Mouse (Mus musculus) liver, embryonic 14.5 days (tissue): Measurements from ENCODE around the gene Efnb3. TPM values are rescaled to one million over a fixed set of nuclear protein-coding genes. Genes with fewer than 3 reads are reported as not detected.
A peak's percentile ranks its signal among the peaks of the same experiment; 100 is the strongest.

ENCODE experiments used
- ATAC-seq: fragments of 200-750 bp; cut with Nextera tagmentation; 2 replicates; pipeline ENCODE4 v1.8.0; 2017; ENCODE audit warnings: moderate number of reproducible peaks, mild to moderate bottlenecking, moderate library complexity; ENCODE audit not compliant: insufficient read depth
- DNase-seq, 3 experiments: peaks; one replicate each; pipeline ENCODE4 v3.0.0-alpha.2; 2012 to 2013; ENCODE audit warnings: low read depth in 3 of 3, low spot score in 3 of 3
- H3K27ac ChIP-seq: fragments of 300-500 bp; sonication (generic); 2 replicates; pipeline ENCODE4 v1.5.1; 2014; ENCODE audit warnings: moderate library complexity, mild to moderate bottlenecking, control low read depth, inconsistent platforms
- H3K27me3 ChIP-seq: fragments of 300-500 bp; sonication (generic); 2 replicates; pipeline ENCODE4 v1.6.1; 2014; ENCODE audit warnings: mild to moderate bottlenecking, low read length, moderate library complexity; ENCODE audit not compliant: control insufficient read depth, insufficient read depth
- H3K36me3 ChIP-seq: fragments of 300-500 bp; sonication (generic); replicated peaks from 2 replicates; pipeline ENCODE4 v1.6.1; 2014; ENCODE audit warnings: low read depth; ENCODE audit not compliant: control insufficient read depth, insufficient read depth
- H3K4me1 ChIP-seq, 2 experiments: fragments of 200-500 bp in 1 of 2; fragments of 300-500 bp in 1 of 2; sonication (generic) in 1 of 2; replicated peaks; 2 replicates each; pipeline ENCODE4 v1.6.1; 2012 to 2014; ENCODE audit warnings: antibody characterized with exemption in 1 of 2, inconsistent platforms in 1 of 2, low read length in 1 of 2; ENCODE audit not compliant: control insufficient read depth in 2 of 2, insufficient read depth in 2 of 2
- H3K4me2 ChIP-seq: fragments of 300-500 bp; sonication (generic); 2 replicates; pipeline ENCODE4 v1.6.1; 2014; ENCODE audit warnings: low read depth, mild to moderate bottlenecking, control low read depth, moderate library complexity
- H3K4me3 ChIP-seq, 2 experiments: fragments of 200-500 bp in 1 of 2; fragments of 300-500 bp in 1 of 2; sonication (generic) in 1 of 2; 2 replicates each; pipeline ENCODE4 v1.5.1; 2012 to 2014; ENCODE audit warnings: low read depth in 2 of 2, low read length in 2 of 2, mild to moderate bottlenecking in 2 of 2, control low read depth in 1 of 2, inconsistent platforms in 1 of 2, moderate library complexity in 1 of 2; ENCODE audit not compliant: insufficient read depth in 1 of 2
- H3K9ac ChIP-seq: fragments of 300-500 bp; sonication (generic); replicated peaks from 2 replicates; pipeline ENCODE4 v1.6.1; 2014; ENCODE audit warnings: mild to moderate bottlenecking, control low read depth, moderate library complexity
- H3K9me3 ChIP-seq: fragments of 300-500 bp; sonication (generic); 2 replicates; pipeline ENCODE4 v1.6.1; 2016; ENCODE audit warnings: low read length, mixed read lengths; ENCODE audit not compliant: control insufficient read depth
- CTCF ChIP-seq: IDR thresholded peaks from 2 replicates; pipeline ENCODE4 v1.5.1; 2016; ENCODE audit warnings: antibody characterized with exemption, low read depth, control low read depth
- EP300 ChIP-seq: IDR thresholded peaks from 2 replicates; pipeline ENCODE4 v1.6.1; 2016; ENCODE audit warnings: antibody characterized with exemption, low read depth
- WGBS: fragments of 180-500 bp; shearing (Covaris S2); extraction: QIAGEN DNeasy Blood & Tissue Kit; methylation state at CpG from one replicate; pipeline ENCODE4 v1.1.7; 2014; ENCODE audit not compliant: insufficient replicate concordance; 5-methylcytosine and 5-hydroxymethylcytosine counted together
- polyA plus RNA-seq, 2 experiments: library from polyadenylated mRNA; depleted of rRNA in 1 of 2; stranded (reverse) in 1 of 2; unstranded in 1 of 2; fragments of >200 nt; fragmentation: Nextera tagmentation in 1 of 2; extraction: Ambion mirVana in 1 of 2; gene quantifications; 2 replicates each; pipeline versions ENCODE4 v1.2.1 to v1.2.3; 2012 to 2014

The Efnb3 gene
- polyA plus RNA-seq, 2 experiments, result 0.13 to 1.0 TPM

DNA sequence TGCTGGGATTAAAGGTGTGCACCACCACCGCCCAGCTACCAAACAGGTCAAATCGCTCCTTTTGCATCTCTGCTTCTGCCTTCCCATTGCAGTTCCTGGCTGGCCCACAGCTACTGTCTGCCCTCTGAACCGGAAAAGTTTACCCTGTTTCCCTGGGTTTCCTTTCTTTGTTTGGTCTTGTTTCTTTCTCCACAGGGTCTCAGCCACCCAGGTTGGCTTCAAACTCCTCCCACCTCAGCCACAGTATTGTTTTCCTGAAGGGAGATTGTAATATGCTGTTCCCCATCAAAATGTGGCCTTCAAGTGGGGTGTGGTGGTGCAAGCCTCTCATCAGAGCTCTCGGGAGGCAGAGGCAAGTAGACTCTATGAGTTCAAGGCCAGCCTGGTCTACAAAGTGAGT is 8.7 kb downstream of the Efnb3 start:
- WGBS, result 58% methylated on average over 4 of the region's 4 CpGs
- Histone ChIP-seq H3K27me3 (peaks cover 3% of the 10 kb centered on the region; the same call in 1 of the 2 replicates), H3K4me1 (no peaks in the 10 kb centered on the region; a peak in 2 of 4 replicates), H3K36me3 (no peaks in the 10 kb centered on the region), H3K27ac (no peak overlapping the region), H3K4me3 (no peak overlapping the region), H3K9me3 (no peaks in the 10 kb centered on the region), H3K4me2 (no peak overlapping the region), H3K9ac (no peak overlapping the region)
- DNase-seq (no peak), ATAC-seq (no peak)
- TF ChIP-seq CTCF, result no peak
- TF ChIP-seq EP300, result no peak

DNA sequence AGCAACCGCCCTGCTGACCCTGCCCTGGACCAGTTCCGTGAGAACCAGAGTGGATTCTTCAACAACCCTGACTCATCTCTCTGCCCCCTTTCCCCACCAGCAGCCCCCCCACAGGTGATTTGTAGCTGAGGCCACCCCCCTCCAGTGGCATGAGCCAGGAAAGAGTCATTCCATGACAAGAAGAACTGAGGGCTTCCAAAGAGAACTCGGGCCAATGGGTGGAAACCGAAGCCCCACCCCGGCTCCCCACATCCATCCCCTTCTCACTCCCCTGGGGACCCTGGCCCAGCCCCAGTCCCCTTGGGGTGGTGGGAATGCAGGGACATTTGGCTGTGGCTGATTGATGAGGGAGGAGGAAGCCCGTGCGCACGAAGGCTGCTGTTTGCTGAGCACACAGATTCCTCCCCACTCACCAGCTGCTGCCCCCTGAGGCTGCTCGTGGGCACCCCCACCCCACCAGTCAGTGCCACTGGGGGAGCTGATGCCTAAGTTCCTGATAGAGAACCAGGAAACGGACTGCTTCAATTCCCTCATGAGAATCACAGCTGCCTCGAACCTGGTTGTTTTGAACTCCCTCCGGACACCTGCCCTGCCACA is 10.8 kb downstream of the Efnb3 start, which contains the start of gene Dnah2:
TSS of gene Dnah2 (minus strand) at position 51 of the 597 bp plus-strand sequence.
- no peak for TF ChIP-seq CTCF
- no peak for TF ChIP-seq EP300
- WGBS, result 40% methylated on average over 12 of the region's 12 CpGs
- Histone ChIP-seq H3K36me3 (no peaks in the 10 kb centered on the region), H3K27ac (no peak within 1 kb of the TSS), H3K27me3 (no peaks in the 10 kb centered on the region; the same call in none of the 2 replicates), H3K4me3 (no peak within 1 kb of the TSS), H3K4me2 (no peak within 1 kb of the TSS), H3K4me1 (no peaks in the 10 kb centered on the region; a peak in 2 of 4 replicates), H3K9me3 (no peaks in the 10 kb centered on the region), H3K9ac (no peak within 1 kb of the TSS)
- ATAC-seq (no peak), DNase-seq (no peak)

DNA sequence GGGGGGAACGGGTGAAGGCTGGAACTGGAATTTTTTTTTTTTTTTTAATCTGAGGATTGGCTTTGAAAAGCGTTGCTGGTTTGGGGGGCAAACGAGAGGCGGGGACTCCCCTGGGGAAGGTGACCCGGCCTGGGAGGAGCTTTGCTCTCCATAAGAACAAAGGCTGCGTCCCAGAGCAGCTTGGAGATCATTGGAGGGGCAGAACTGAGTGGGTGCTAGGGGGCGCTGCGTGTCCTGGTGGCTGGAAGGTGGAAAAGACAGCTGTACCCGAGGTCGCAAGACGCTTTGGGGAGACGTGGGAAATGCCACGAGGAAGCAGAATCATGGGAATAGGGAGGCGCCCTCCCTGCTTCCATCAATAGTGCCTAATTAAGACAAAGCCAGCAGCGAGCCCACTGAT is 12.9 kb downstream of the Efnb3 start:
- Histone ChIP-seq H3K4me1 (no peaks in the 10 kb centered on the region; a peak in 1 of 4 replicates), H3K9me3 (no peaks in the 10 kb centered on the region), H3K4me2 (peak overlapping the region; percentile 69), H3K27me3 (no peaks in the 10 kb centered on the region; the same call in none of the 2 replicates), H3K4me3 (peak overlapping the region; percentile 4 to 53; a peak in 2 of 4 replicates), H3K36me3 (no peaks in the 10 kb centered on the region), H3K9ac (no peak overlapping the region; the same call in 1 of the 2 replicates), H3K27ac (no peak overlapping the region)
- WGBS, result 8% methylated on average over 15 of the region's 15 CpGs
- TF ChIP-seq CTCF (peak; percentile 58), EP300 (no peak)
- ATAC-seq, result no peak
- DNase-seq, result no peak

DNA sequence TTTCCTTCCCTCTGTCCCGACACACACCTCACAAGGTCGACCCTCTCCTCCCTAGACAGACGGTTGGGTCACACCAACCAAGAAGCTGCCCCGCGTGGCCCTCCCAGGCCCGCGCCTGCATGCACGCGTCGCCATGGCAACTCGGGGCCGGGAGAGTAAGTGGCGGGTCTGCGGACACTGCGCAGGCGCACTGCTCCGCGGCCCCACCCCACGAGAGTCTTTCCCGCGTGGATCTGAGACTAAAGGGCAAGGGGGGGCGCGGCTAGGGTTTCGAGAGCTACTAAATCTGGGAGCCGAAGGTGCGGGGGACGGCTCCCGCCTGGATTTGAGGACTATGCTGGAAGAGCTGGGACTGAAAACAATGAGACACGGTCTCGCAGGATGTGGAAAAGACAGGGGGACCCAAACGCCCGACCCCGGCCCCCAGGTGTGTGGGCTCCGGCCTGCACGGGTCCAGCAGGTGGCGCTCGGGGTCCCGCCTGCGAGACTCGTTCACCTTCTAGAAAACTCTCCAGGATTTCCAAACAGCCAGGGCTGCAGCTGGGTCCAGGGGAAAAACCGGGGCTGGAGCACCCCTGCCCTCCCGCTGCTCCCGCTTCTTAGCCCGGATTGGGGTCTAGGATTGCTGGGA is 13.5 kb downstream of the Efnb3 start:
- H3K27ac ChIP-seq, result no peak overlapping the region

DNA sequence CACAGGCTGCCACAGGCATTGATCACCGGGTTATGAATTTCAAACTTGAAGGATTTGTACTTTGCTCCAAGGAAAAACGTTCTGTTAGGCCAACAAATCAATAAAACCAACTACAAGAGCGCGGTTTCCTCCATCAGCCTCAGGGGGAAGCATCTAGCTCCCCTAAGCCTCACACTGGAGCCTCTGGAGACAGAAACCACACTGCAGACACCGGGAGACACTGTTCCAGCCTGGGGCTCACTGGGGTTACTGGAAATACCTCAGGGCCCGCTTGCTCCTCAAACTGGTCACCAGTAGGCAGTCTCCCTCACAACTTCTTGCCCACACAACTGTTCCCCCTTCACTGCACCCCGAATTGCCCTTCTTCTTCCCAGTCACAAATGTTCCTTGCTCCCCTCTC is 14.0 kb downstream of the Efnb3 start:
- H3K4me3 ChIP-seq, result 0 out of 4 replicates have a peak overlapping the region, but pooled peaks of 1 of the 2 experiments have one; percentile 20
- no peak overlapping the region for H3K9ac ChIP-seq
- WGBS, result 24% methylated on average over 7 of the region's 7 CpGs
- TF ChIP-seq CTCF (no peak), EP300 (no peak)
- H3K27me3 ChIP-seq, result no peaks in the 10 kb centered on the region; the same call in none of the 2 replicates
- H3K4me2 ChIP-seq, result peak overlapping the region; percentile 69; the same call in 1 of the 2 replicates
- H3K36me3 ChIP-seq, result no peaks in the 10 kb centered on the region
- no peaks in the 10 kb centered on the region; a peak in 1 of 4 replicates for H3K4me1 ChIP-seq
- no peak for DNase-seq
- no peaks in the 10 kb centered on the region for H3K9me3 ChIP-seq
- no peak for ATAC-seq
- H3K27ac ChIP-seq, result no peak overlapping the region

More for the DNA sequence above, 13.5 kb downstream of the Efnb3 start:
- H3K27me3 ChIP-seq, result no peaks in the 10 kb centered on the region; the same call in none of the 2 replicates
- peak overlapping the region; percentile 31 to 53 for H3K4me3 ChIP-seq
- peak; percentile 61 for TF ChIP-seq CTCF
- no peak for TF ChIP-seq EP300
- no peak overlapping the region; the same call in 1 of the 2 replicates for H3K9ac ChIP-seq
- under 1% methylated on average over 44 of the region's 44 CpGs for WGBS
- no peaks in the 10 kb centered on the region for H3K36me3 ChIP-seq
- H3K4me1 ChIP-seq, result no peaks in the 10 kb centered on the region; a peak in 1 of 4 replicates
- DNase-seq (no peak), ATAC-seq (no peak)
- H3K9me3 ChIP-seq, result no peaks in the 10 kb centered on the region
- H3K4me2 ChIP-seq, result peak overlapping the region; percentile 69
